Mouse (Mus musculus): ENCODE data around the gene Polr1d. TPM values are rescaled to one million over a fixed set of nuclear protein-coding genes. Genes with fewer than 3 reads are reported as not detected.

Polr1d gene
- polyA plus RNA-seq, 1 experiment from 2014 or later, result 139 TPM

DNA sequence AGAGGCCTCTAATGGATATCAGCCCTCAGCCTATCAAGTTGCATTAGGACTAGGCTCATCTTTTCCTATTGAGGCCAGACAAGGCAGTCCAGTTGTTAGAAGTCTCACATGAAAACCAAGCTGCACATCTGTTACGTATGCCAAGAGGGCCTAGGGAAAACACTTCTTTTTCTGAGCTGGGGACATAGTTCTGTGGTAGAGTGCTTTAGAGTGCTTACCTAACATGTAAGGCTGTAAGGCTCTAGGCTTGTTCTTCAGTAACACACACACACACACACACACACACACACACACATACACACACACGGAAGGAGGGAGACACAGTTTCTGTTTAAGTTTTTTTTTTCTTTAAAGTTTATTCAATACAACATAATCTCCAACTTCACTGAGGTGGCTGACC is 23.3 kb downstream of the Polr1d start:
- Histone ChIP-seq H3K27ac (no peak overlapping the region), H3K9ac (no peak overlapping the region), H3K4me2 (no peak overlapping the region), H3K4me1 (peaks cover 35% of the 10 kb centered on the region), H3K9me3 (replicated peaks) (no peaks in the 10 kb centered on the region), H3K36me3 (peaks cover 67% of the 10 kb centered on the region), H3K27me3 (no peaks in the 10 kb centered on the region), H3K4me3 (replicated peaks) (no peak overlapping the region)
- no peak for ATAC-seq (replicated peaks; ENCODE audit: low FRiP score)
- 58% methylated on average over 2 of the region's 2 CpGs for WGBS

- H3K9ac ChIP-seq, result no peak overlapping the region
- no peak overlapping the region for H3K4me2 ChIP-seq
- H3K36me3 ChIP-seq, result peaks cover 68% of the 10 kb centered on the region
- no peaks in the 10 kb centered on the region for H3K27me3 ChIP-seq
- H3K4me1 ChIP-seq, result peaks cover 34% of the 10 kb centered on the region
- WGBS, result 57% methylated on average over 6 of the region's 6 CpGs
- peak; percentile 78 for ATAC-seq (replicated peaks; ENCODE audit: low FRiP score)
- H3K4me3 ChIP-seq (replicated peaks), result no peak overlapping the region
- H3K9me3 ChIP-seq (replicated peaks), result no peaks in the 10 kb centered on the region
- H3K27ac ChIP-seq, result no peak overlapping the region
Measured at GRCm38 (mm10) chr5:147102295-147102694, 25.4 kb downstream of the Polr1d start.

DNA sequence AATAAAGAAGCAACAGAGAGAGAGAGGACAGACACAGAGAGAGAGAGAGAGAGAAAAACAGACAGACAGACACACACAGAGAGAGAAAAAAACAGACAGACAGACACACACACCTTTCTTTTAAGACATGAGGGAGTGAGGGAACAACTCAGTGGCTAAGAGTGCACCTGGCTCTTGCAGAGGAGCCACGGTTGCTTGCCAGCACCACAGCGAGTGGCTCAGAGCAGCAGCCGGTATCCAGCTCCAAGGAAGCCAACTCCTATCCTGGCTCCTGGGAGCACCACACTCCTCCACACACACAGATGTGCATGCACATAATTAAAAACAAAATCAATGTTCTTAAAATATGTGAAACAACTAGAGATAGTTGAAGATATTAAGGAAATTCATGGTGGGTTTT is 30.4 kb downstream of the Polr1d start:
- WGBS, result 90% methylated on average over 3 of the region's 3 CpGs
- Histone ChIP-seq H3K9me3 (replicated peaks) (0 out of 2 replicates have a peak, but pooled peaks cover 4% of the 10 kb centered on the region), H3K27ac (no peak overlapping the region), H3K36me3 (peaks cover 77% of the 10 kb centered on the region), H3K9ac (no peak overlapping the region), H3K27me3 (no peaks in the 10 kb centered on the region), H3K4me2 (no peak overlapping the region), H3K4me1 (peaks cover 31% of the 10 kb centered on the region), H3K4me3 (replicated peaks) (no peak overlapping the region)
- ATAC-seq (replicated peaks; ENCODE audit: low FRiP score), result no peak

DNA sequence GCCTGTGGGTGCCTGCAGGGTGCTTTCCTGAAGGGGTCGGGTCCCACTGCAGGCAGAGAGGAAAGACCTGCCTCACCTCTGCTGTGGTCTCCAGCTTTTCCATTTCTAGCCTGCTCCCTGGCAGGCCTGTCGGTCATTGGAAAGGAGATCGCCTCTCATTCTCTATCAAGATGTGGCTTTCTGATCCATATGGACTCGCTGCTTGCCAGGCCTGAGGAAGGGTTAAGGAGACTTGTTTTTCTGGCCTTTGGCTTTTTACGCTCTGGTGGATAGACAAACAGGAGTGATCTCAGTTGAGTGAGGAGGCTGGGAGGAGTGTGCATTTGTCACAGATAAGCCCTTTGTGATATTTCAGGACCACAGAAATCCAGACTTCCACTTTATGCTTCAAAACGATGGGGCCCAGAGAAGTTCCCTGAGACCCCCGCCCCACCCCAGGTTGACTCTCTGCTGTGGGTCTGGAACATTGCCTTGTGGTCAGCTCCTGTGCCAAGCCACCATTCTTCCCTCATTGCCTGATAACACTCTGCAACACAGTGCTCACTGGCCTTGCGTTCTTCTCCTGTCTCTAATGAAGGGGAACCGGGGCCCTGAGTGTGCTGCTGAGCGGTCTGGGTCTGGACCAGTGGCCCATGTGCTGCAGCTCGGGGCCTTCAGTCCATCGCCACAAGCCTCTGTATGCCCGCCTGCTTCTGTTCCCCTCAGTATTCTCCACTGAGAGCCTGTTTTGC is 32.2 kb downstream of the Polr1d start:
- Histone ChIP-seq H3K27ac (peak overlapping the region; percentile 61), H3K4me2 (peak overlapping the region; percentile 22), H3K4me3 (replicated peaks) (no peak overlapping the region), H3K36me3 (peaks cover 70% of the 10 kb centered on the region), H3K9ac (no peak overlapping the region), H3K27me3 (no peaks in the 10 kb centered on the region), H3K4me1 (peaks cover 23% of the 10 kb centered on the region), H3K9me3 (replicated peaks) (0 out of 2 replicates have a peak, but pooled peaks cover 4% of the 10 kb centered on the region)
- ATAC-seq (replicated peaks; ENCODE audit: low FRiP score), result peak; percentile 81
- 48% methylated on average over 13 of the region's 13 CpGs for WGBS

DNA sequence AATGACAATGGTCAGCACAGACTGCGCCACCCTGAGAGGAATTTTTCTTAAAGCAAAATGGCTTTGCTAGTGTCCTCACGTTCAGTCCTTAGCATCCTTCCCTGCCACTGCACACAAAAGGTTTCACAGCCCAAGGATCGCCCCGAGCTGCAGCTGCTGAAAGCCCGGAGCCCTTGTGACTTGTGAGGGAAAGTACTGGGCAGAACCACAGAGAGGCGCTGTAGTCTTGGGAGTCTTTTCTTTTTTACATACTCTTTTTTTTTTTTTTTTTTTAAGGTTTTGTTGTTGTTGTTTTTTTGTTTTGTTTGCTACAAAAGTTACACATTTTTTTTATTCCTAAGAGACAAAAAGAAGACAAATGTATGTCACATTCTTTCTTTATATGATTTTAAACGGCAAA is 37.9 kb downstream of the Polr1d start:
- Histone ChIP-seq H3K27me3 (no peaks in the 10 kb centered on the region), H3K4me3 (replicated peaks) (no peak overlapping the region), H3K9me3 (replicated peaks) (0 out of 2 replicates have a peak, but pooled peaks cover 7% of the 10 kb centered on the region), H3K9ac (no peak overlapping the region), H3K4me1 (peaks cover 5% of the 10 kb centered on the region), H3K36me3 (peaks cover 28% of the 10 kb centered on the region), H3K4me2 (no peak overlapping the region), H3K27ac (no peak overlapping the region)
- WGBS, result 82% methylated on average over 7 of the region's 7 CpGs
- ATAC-seq (replicated peaks; ENCODE audit: low FRiP score), result no peak

DNA sequence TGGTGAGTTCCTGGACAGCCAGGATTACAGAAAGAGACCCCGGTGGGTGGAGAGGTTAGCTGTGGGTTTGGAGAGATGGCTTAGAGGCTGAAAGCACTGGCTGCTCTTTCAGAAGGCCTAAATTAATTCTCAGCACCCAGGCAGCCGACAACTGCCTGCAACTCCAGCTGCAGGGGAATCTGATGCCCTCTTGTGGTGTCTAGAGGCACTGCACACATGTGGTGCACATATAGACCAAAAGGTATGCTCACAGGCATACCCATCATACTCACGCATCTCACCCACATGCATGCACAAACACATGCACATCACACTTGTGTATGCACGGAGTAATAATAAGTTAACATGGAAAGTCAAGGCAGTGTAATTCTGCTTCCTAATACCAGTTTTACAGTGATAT is 38.8 kb downstream of the Polr1d start:
- Histone ChIP-seq H3K27ac (no peak overlapping the region), H3K36me3 (peaks cover 21% of the 10 kb centered on the region), H3K4me1 (no peaks in the 10 kb centered on the region), H3K27me3 (no peaks in the 10 kb centered on the region), H3K9me3 (replicated peaks) (0 out of 2 replicates have a peak, but pooled peaks cover 7% of the 10 kb centered on the region), H3K4me2 (no peak overlapping the region), H3K9ac (no peak overlapping the region), H3K4me3 (replicated peaks) (no peak overlapping the region)
- ATAC-seq (replicated peaks; ENCODE audit: low FRiP score), result no peak
- 97% methylated on average over 4 of the region's 4 CpGs for WGBS

- H3K4me1 ChIP-seq, result no peaks in the 10 kb centered on the region
- H3K36me3 ChIP-seq, result peaks cover 11% of the 10 kb centered on the region
- H3K4me3 ChIP-seq (replicated peaks), result no peak overlapping the region
- no peak overlapping the region for H3K27ac ChIP-seq
- no peak overlapping the region for H3K4me2 ChIP-seq
- ATAC-seq (replicated peaks; ENCODE audit: low FRiP score), result no peak
- peaks cover 10% of the 10 kb centered on the region; the same call in 1 of the 2 replicates for H3K9me3 ChIP-seq (replicated peaks)
- no peaks in the 10 kb centered on the region for H3K27me3 ChIP-seq
- WGBS, result 36% methylated on average over 6 of the region's 6 CpGs
- no peak overlapping the region for H3K9ac ChIP-seq
Measured at GRCm38 (mm10) chr5:147117027-147117426, 40.2 kb downstream of the Polr1d start.

GRCm38 (mm10) chr5:147121146-147121545 is 44.3 kb downstream of the Polr1d start:
- H3K9me3 ChIP-seq (replicated peaks), result peaks cover 6% of the 10 kb centered on the region; the same call in 1 of the 2 replicates
- H3K4me3 ChIP-seq (replicated peaks), result no peak overlapping the region
- H3K36me3 ChIP-seq, result no peaks in the 10 kb centered on the region
- H3K4me2 ChIP-seq, result no peak overlapping the region
- H3K27me3 ChIP-seq, result 0 out of 2 replicates have a peak, but pooled peaks cover 3% of the 10 kb centered on the region
- no peaks in the 10 kb centered on the region; the same call in 1 of the 2 replicates for H3K4me1 ChIP-seq
- no peak overlapping the region for H3K9ac ChIP-seq
- no peak for ATAC-seq (replicated peaks; ENCODE audit: low FRiP score)
- no peak overlapping the region for H3K27ac ChIP-seq
- WGBS, result 93% methylated on average over 4 of the region's 4 CpGs

- Histone ChIP-seq H3K36me3 (no peaks in the 10 kb centered on the region), H3K9ac (no peak overlapping the region), H3K9me3 (replicated peaks) (peaks cover 11% of the 10 kb centered on the region), H3K4me1 (no peaks in the 10 kb centered on the region; the same call in 1 of the 2 replicates), H3K4me3 (replicated peaks) (no peak overlapping the region), H3K27me3 (0 out of 2 replicates have a peak, but pooled peaks cover 3% of the 10 kb centered on the region), H3K4me2 (no peak overlapping the region), H3K27ac (no peak overlapping the region)
- 40% methylated on average over 9 of the region's 9 CpGs for WGBS
- ATAC-seq (replicated peaks; ENCODE audit: low FRiP score), result no peak
Measured at GRCm38 (mm10) chr5:147124794-147125193, 47.9 kb downstream of the Polr1d start.

GRCm38 (mm10) chr5:147125542-147126185 is 48.8 kb downstream of the Polr1d start:
- no peaks in the 10 kb centered on the region for H3K36me3 ChIP-seq
- no peak for ATAC-seq (replicated peaks; ENCODE audit: low FRiP score)
- peaks cover 10% of the 10 kb centered on the region for H3K9me3 ChIP-seq (replicated peaks)
- no peak overlapping the region for H3K4me2 ChIP-seq
- no peak overlapping the region for H3K4me3 ChIP-seq (replicated peaks)
- H3K27me3 ChIP-seq, result 0 out of 2 replicates have a peak, but pooled peaks cover 3% of the 10 kb centered on the region
- peaks cover 2% of the 10 kb centered on the region; the same call in 1 of the 2 replicates for H3K4me1 ChIP-seq
- H3K9ac ChIP-seq, result no peak overlapping the region
- H3K27ac ChIP-seq, result no peak overlapping the region
- 87% methylated on average over 13 of the region's 13 CpGs for WGBS

- H3K27me3 ChIP-seq, result 0 out of 2 replicates have a peak, but pooled peaks cover 3% of the 10 kb centered on the region
- no peak overlapping the region for H3K4me2 ChIP-seq
- peaks cover 2% of the 10 kb centered on the region; the same call in 1 of the 2 replicates for H3K4me1 ChIP-seq
- no peaks in the 10 kb centered on the region for H3K36me3 ChIP-seq
- ATAC-seq (replicated peaks; ENCODE audit: low FRiP score), result no peak
- H3K27ac ChIP-seq, result no peak overlapping the region
- WGBS, result 80% methylated on average over 4 of the region's 4 CpGs
- peaks cover 4% of the 10 kb centered on the region; the same call in 1 of the 2 replicates for H3K9me3 ChIP-seq (replicated peaks)
- no peak overlapping the region for H3K9ac ChIP-seq
- no peak overlapping the region for H3K4me3 ChIP-seq (replicated peaks)
Measured at GRCm38 (mm10) chr5:147127860-147128259, 51.0 kb downstream of the Polr1d start.

DNA sequence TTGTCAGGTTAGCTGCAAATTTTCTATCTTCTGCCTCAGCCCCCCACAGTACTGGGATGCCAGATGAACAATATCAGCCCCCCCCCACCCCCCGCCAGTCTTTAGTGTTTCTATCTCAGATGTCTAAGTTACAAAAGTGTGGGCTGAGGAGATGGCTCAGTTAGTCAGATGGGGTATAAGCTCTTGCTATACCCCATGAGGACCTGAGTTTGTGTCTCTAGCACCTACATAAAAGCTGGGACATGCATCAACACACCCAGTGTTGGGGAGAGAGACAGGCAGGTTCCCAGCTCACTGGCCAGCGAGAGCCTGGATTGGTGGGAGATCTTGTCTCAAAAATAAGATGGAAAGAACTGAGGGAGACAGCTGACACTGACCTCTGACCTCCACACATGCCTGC is 52.6 kb downstream of the Polr1d start:
- no peaks in the 10 kb centered on the region for H3K27me3 ChIP-seq

More for the DNA sequence above, 52.6 kb downstream of the Polr1d start:
- Histone ChIP-seq H3K36me3 (no peaks in the 10 kb centered on the region), H3K27ac (no peak overlapping the region), H3K4me1 (peaks cover 7% of the 10 kb centered on the region), H3K9me3 (replicated peaks) (peaks cover 4% of the 10 kb centered on the region; the same call in 1 of the 2 replicates), H3K4me2 (no peak overlapping the region), H3K9ac (no peak overlapping the region), H3K4me3 (replicated peaks) (no peak overlapping the region)
- WGBS, result 83% methylated on average over 2 of the region's 2 CpGs
- ATAC-seq (replicated peaks; ENCODE audit: low FRiP score), result no peak
